Mouse (Mus musculus): ENCODE results near the gene Aph1c. TPM values are rescaled to one million over a fixed set of nuclear protein-coding genes. Genes with fewer than 3 reads are reported as not detected.
"Not testable (repeated sequence)": the region's sequence is repeated elsewhere in the genome, so short reads cannot be mapped to it uniquely, and the experiment has no call there.

Gene Aph1c
- polyA plus RNA-seq, 1 experiment = 1.1 TPM

DNA sequence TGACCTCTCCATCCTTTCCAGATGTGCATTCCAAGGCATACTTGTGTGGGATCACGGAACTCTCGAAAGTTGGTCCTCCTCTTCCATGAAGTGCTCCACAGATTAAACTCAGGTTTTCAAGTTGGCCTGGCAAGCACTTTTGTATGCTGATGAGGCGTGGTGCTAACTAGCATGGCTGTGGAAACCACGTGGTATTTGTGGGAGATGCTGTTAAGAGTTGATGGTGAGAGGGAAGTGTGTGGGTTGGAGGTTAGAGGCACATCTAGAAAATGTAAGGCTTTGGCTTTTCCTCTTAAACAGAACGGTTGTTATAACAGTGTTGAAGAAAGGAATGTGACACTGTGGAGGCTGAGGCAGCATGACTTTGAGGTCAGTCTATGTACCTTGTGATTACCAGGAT, 13.5 kb downstream of the Aph1c start:
- H3K36me3 ChIP-seq (ENCODE audit: control insufficient read depth, insufficient read depth, low read length) = no peaks in the 10 kb centered on the region
- H3K4me1 ChIP-seq (replicated peaks; ENCODE audit: control insufficient read depth, insufficient read depth, low read length) = peaks cover 5% of the 10 kb centered on the region
- TF ChIP-seq POLR2A (IDR thresholded peaks at IDR 0.05; ENCODE audit: control insufficient read depth, extremely low read depth, insufficient read depth, low read length, poor library complexity) (no peak), CTCF (IDR thresholded peaks at IDR 0.05; ENCODE audit: borderline replicate concordance, control insufficient read depth, extremely low read depth, insufficient read depth, low read length, poor library complexity) (no peak)
- H3K27me3 ChIP-seq (ENCODE audit: control insufficient read depth, insufficient read depth, low read length) = no peaks in the 10 kb centered on the region
- H3K27ac ChIP-seq (ENCODE audit: control insufficient read depth, insufficient read depth, low read length) = no peak overlapping the region
- no peak overlapping the region for H3K4me3 ChIP-seq (ENCODE audit: control insufficient read depth, insufficient read depth, low read length)
- 40% methylated on average over 5 of the region's 5 CpGs for WGBS
- DNase-seq = no peak

DNA sequence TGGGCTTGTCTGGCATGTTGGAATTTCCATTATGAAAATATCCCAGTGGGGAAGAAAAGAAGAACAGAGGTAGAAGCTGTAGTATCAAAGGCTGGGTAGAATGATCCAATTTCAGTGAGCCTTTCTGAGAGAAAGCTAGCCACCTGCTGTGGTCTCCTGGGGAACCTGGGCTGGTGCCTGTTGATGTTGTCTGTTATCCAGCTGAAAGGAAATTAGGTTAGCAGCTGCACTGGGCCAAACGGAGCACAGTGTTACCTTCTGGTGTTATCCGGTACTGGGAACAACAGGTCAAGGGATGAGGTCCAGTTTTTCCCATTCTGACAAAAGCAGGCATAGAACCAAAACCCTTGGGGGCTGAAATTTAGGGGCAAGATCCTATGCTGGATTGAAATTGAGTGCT, 21.1 kb downstream of the Aph1c start:
- no peak for DNase-seq
- Histone ChIP-seq H3K4me1 (replicated peaks; ENCODE audit: control insufficient read depth, insufficient read depth, low read length) (peaks cover 7% of the 10 kb centered on the region), H3K36me3 (ENCODE audit: control insufficient read depth, insufficient read depth, low read length) (no peaks in the 10 kb centered on the region), H3K27me3 (ENCODE audit: control insufficient read depth, insufficient read depth, low read length) (no peaks in the 10 kb centered on the region), H3K4me3 (ENCODE audit: control insufficient read depth, insufficient read depth, low read length) (no peak overlapping the region), H3K27ac (ENCODE audit: control insufficient read depth, insufficient read depth, low read length) (no peak overlapping the region)
- WGBS = 35% methylated on average over 2 of the region's 2 CpGs
- no peak for TF ChIP-seq CTCF (IDR thresholded peaks at IDR 0.05; ENCODE audit: borderline replicate concordance, control insufficient read depth, extremely low read depth, insufficient read depth, low read length, poor library complexity)
- no peak for TF ChIP-seq POLR2A (IDR thresholded peaks at IDR 0.05; ENCODE audit: control insufficient read depth, extremely low read depth, insufficient read depth, low read length, poor library complexity)

DNA sequence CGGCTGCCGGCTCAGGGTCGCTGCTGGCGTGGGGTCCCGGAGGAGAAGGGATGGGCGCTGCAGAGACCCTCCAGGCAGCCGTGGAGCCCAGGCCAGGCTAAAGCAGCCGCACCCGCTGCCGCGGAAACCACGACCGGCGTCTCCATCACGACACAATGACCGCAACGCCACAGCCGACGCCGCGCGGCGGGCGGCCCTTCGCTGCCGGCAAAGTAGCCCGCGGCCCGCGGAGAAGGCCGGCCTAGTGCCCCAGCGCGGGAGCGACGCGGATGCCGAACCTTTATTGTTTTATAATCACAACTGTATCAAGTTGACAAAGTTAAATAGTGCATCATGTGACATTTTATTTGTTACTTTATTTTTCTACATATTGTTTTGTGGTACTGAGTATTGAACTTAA, 28.6 kb downstream of the Aph1c start:
- 18% methylated on average over 34 of the region's 37 CpGs for WGBS
- not testable (repeated sequence) for H3K27me3 ChIP-seq (ENCODE audit: control insufficient read depth, insufficient read depth, low read length); DNase-seq; H3K4me1 ChIP-seq (replicated peaks; ENCODE audit: control insufficient read depth, insufficient read depth, low read length); H3K4me3 ChIP-seq (ENCODE audit: control insufficient read depth, insufficient read depth, low read length); H3K27ac ChIP-seq (ENCODE audit: control insufficient read depth, insufficient read depth, low read length); H3K36me3 ChIP-seq (ENCODE audit: control insufficient read depth, insufficient read depth, low read length)

- DNase-seq = no peak
- peaks cover 5% of the 10 kb centered on the region; the same call in 1 of the 2 replicates for H3K27me3 ChIP-seq (ENCODE audit: control insufficient read depth, insufficient read depth, low read length)
- H3K4me1 ChIP-seq (replicated peaks; ENCODE audit: control insufficient read depth, insufficient read depth, low read length) = peaks cover 3% of the 10 kb centered on the region
- H3K4me3 ChIP-seq (ENCODE audit: control insufficient read depth, insufficient read depth, low read length) = no peak overlapping the region
- H3K27ac ChIP-seq (ENCODE audit: control insufficient read depth, insufficient read depth, low read length) = no peak overlapping the region
- no peak for TF ChIP-seq POLR2A (IDR thresholded peaks at IDR 0.05; ENCODE audit: control insufficient read depth, extremely low read depth, insufficient read depth, low read length, poor library complexity)
- TF ChIP-seq CTCF (IDR thresholded peaks at IDR 0.05; ENCODE audit: borderline replicate concordance, control insufficient read depth, extremely low read depth, insufficient read depth, low read length, poor library complexity) = no peak
- no peaks in the 10 kb centered on the region for H3K36me3 ChIP-seq (ENCODE audit: control insufficient read depth, insufficient read depth, low read length)
- WGBS = 70% methylated on average over 12 of the region's 12 CpGs
Observed at GRCm38 (mm10) chr9:66801947-66802346, 32.6 kb downstream of the Aph1c start.

DNA sequence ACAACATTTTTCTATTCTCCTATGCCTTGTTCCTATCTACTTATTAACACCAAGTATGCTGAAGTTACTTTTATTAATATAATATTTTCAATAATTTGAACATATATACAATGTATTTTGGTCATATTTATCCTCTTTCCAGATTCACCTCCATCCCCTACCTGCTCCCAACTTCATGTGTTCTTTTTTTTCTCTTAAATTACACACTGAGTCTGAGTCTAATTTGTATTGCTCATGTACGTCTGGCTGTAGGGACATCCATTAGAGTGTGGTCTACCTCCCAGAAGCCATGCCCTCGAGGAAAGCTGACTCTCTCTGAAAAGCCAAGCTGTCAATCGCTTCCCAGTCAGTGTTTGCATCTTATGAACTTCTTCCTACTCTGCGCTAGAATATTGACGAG, 37.8 kb downstream of the Aph1c start, which contains the start of gene Gm10647:
Gm10647 (plus strand) TSS at position 301 of the 400 bp plus-strand sequence.
- Histone ChIP-seq H3K4me3 (ENCODE audit: control insufficient read depth, insufficient read depth, low read length) (peak within 1 kb of the TSS; percentile 77), H3K36me3 (ENCODE audit: control insufficient read depth, insufficient read depth, low read length) (no peaks in the 10 kb centered on the region), H3K4me1 (replicated peaks; ENCODE audit: control insufficient read depth, insufficient read depth, low read length) (0 out of 2 replicates have a peak, but pooled peaks cover 4% of the 10 kb centered on the region), H3K27ac (ENCODE audit: control insufficient read depth, insufficient read depth, low read length) (no peak within 1 kb of the TSS), H3K27me3 (ENCODE audit: control insufficient read depth, insufficient read depth, low read length) (no peaks in the 10 kb centered on the region)
- WGBS = 92% methylated on average over 5 of the region's 5 CpGs
- no peak for DNase-seq
- TF ChIP-seq POLR2A (IDR thresholded peaks at IDR 0.05; ENCODE audit: control insufficient read depth, extremely low read depth, insufficient read depth, low read length, poor library complexity) (no peak), CTCF (IDR thresholded peaks at IDR 0.05; ENCODE audit: borderline replicate concordance, control insufficient read depth, extremely low read depth, insufficient read depth, low read length, poor library complexity) (no peak)

DNA sequence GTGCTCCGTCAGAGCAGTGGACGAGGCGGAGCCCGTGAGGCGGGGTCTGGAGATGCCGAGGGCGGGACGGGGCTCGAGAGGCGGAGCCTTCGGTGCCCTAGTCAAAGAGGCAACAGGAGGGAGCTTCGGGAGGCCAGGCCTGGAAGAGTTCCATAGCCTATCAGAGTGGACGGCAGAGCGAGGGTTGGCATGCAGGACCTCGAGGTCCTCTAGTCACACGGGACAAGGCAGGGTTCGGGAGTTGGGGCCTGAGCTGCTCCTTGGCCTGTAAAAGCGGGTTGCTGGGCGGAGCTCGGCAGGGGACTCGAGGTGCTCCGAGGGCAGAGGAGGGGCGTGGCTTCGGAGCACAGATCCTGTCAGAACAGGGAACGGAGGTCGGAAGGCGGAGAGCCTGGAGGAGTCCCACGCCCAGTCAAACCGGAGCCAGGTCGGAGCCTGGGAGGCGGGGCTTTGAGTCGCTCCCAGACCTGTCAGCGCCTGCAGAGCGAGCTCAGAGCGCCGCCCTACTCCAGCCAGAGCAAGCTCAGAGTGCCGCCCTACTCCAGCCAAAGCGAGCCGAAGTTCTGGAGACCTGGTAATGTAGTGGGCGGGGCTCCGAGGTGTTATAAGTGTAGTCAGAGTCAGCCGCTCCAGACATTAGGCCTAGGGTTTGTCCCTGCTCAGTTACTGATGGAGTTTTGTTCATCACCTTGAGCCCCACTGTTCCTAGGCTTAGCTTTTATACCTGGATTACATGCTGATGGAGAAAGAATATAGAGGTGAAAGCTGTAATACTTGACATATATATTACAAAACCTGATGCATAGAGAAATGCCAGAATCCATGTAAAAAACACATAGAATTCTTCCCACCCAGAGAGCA, 38.8 kb downstream of the Aph1c start, which contains the start of gene Aph1b:
Aph1b (minus strand) TSS at position 27 of the 861 bp plus-strand sequence.
- Histone ChIP-seq H3K4me3 (ENCODE audit: control insufficient read depth, insufficient read depth, low read length) (peak within 1 kb of the TSS; percentile 77), H3K27me3 (ENCODE audit: control insufficient read depth, insufficient read depth, low read length) (no peaks in the 10 kb centered on the region), H3K36me3 (ENCODE audit: control insufficient read depth, insufficient read depth, low read length) (no peaks in the 10 kb centered on the region), H3K4me1 (replicated peaks; ENCODE audit: control insufficient read depth, insufficient read depth, low read length) (0 out of 2 replicates have a peak, but pooled peaks cover 4% of the 10 kb centered on the region), H3K27ac (ENCODE audit: control insufficient read depth, insufficient read depth, low read length) (no peak within 1 kb of the TSS)
- WGBS = 0% methylated on average over 42 of the region's 42 CpGs
- peak; percentile 91 for DNase-seq
- peak; percentile 33; the same call in 1 of the 2 replicates for TF ChIP-seq CTCF (IDR thresholded peaks at IDR 0.05; ENCODE audit: borderline replicate concordance, control insufficient read depth, extremely low read depth, insufficient read depth, low read length, poor library complexity)
- no peak for TF ChIP-seq POLR2A (IDR thresholded peaks at IDR 0.05; ENCODE audit: control insufficient read depth, extremely low read depth, insufficient read depth, low read length, poor library complexity)
